Mouse (Mus musculus) duodenum, adult 2 months (tissue): ENCODE data around the gene Zfp961. TPM values are rescaled to one million over a fixed set of nuclear protein-coding genes. Genes with fewer than 3 reads are reported as not detected.

Experiments used
- polyA plus RNA-seq: library from polyadenylated mRNA; depleted of rRNA; stranded (reverse); fragments of >200 nt; gene quantifications from 2 replicates; pipeline ENCODE4 v1.2.3, GENCODE M21; 2012; ENCODE audit warnings: low replicate concordance; rRNA removed

Gene Zfp961
- 1.2 and 1.4 TPM in 2 replicates for polyA plus RNA-seq

DNA sequence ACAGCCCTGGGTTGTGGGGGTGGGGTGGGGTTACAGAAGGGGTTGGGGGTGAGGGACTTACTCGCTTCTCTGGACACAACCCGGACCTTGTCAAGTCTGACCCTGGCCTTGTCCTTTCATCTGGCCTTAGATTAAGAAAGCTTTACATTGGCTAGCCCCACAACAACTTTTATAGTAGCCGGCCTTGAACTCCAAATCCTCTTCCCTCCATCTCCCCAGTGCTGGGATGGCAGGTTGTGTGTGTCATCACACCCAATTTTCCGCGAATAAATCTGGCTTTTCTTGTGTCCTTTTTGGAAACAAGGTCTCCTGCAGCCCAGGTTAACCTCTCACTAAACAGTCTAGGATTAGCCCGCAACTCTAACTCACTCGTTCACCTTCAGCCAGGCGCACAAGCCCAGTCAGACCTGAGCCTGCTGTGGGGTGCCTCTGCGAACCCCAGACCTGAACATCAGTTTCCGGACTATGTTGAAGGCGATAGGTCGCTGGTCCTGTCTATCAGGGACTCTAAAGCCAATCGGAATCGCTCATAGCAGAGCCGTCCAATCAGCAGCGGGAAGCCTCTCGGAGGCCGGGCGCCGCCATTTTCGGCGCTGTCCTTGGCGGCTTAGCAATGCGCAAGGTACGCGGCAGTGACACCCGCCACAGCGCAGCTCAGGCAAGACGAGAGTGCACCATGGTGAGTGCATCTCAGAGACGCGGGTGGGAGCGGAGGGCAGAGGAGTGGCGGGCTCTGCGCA lies at the start of gene Zfp961:
Gene Zfp961 (plus strand): TSS at position 557 of the 740 bp plus-strand sequence.

DNA sequence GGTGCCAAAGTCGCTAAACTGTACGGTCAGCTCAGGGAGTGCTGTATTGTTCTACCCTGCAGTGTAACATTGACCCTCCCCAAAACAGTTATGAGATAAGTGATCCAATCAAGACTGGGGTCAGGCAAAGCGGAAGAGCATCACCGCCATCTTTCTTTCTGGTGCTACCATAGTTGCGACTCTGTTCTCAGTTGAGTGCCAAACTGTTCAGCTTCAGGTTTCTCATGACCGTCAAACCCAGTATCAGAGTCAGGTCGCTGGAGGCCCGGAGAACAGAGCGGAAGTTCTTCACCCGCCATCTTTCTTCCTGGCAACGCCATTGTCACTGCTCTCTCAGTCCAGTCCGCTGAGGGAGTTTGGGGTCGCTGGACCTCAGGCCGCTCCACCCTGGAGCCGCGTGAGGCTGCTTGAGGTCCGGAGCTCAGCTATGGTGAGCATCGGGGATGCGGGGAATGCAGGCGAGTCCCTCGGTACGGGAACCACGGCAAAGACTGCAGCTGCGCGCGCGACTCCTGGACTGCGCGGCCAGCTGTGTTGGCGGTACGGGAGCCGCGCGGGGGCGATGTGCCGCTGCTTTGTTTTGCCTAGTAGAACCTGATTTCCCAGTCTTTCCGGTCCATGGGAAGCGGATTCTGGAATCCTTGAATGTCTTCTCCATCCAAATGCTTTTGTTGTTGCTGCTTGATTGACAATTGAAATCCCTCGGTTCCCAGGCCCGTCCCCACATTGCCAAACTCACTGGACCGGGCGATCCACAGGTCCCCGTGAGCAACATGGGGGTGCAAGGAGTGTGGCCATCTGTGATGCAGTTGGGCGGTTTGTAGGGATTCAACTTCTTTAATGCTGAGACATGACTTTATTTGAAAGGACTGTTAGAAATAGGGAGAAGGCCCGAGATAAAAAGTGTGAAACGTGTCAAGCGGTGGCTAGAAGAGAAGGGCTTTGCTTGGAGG lies 42.3 kb upstream of the Zfp961 start, which contains the start of the genes Zfp882 and Zfp617:
Gene Zfp882 (plus strand): TSS at position 300 of the 953 bp plus-strand sequence.
Gene Zfp617 (plus strand): TSS at position 327 of the 953 bp plus-strand sequence.

DNA sequence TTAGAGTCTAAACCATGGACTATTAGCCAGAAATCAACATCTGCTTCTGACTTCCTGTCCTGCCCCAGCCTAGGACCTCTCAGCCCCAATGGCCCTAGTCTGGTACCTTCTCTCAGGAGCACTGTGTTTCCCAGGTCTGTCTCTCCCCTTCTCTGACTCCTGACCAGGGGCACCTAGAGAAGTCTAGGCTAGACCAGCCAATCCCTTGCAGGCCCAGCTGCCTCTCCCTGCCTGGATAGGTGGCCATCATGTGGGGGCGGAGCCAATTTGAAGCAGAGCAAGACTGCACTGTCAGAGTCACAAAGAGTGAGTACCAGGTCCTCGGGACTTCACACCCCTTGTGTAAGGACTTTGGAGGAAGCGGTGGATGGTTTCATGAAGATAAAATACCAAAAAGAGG lies 58.6 kb downstream of the Zfp961 start, which contains the start of gene Cyp4f18:
Gene Cyp4f18 (minus strand): TSS at position 154 of the 400 bp plus-strand sequence.

DNA sequence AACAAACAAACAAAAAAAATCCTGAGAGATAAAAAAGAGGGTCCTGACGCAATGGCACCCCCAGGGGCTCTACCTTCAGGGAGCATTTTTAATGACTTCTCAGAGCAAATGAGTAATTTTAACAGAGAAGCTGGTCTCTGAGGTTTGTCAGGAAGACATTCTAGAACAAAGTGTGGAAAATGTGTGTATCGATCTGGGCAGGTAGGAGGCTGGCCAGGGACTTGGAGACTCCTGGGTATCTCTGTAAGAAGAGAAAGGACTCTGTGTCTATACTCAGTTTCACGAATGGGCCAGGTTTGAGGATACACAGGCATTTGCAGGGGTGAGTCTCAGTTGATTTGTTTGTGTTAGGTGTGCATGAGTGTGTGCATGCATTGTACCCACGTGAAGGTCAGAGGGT lies 90.1 kb downstream of the Zfp961 start, which contains the start of gene Olfr372:
Gene Olfr372 (plus strand): TSS at position 301 of the 400 bp plus-strand sequence.

Other genes starting within 250 kb of the Zfp961 start
- gene B3gnt3, start 249.2 kb upstream of the Zfp961 start, polyA plus RNA-seq, result 227 and 269 TPM in 2 replicates
- 19.4 and 23.2 TPM in 2 replicates for gene Fcho1, start 225.3 kb upstream of the Zfp961 start, polyA plus RNA-seq
- 0.02 and 0.04 TPM in 2 replicates for gene Zfp709, start 69.0 kb upstream of the Zfp961 start, polyA plus RNA-seq
- not detected in 2 replicates for gene Zfp882, start 42.4 kb upstream of the Zfp961 start, polyA plus RNA-seq
- 0.27 and 0.54 TPM in 2 replicates for gene Zfp617, start 42.4 kb upstream of the Zfp961 start, polyA plus RNA-seq
- 7.6 and 16.6 TPM in 2 replicates for gene Cyp4f18, start 58.6 kb downstream of the Zfp961 start, polyA plus RNA-seq
- not detected in 2 replicates for gene Olfr372, start 90.2 kb downstream of the Zfp961 start, polyA plus RNA-seq
- not detected in 2 replicates for gene Olfr373, start 132.1 kb downstream of the Zfp961 start, polyA plus RNA-seq
- gene Olfr374, start 156.0 kb downstream of the Zfp961 start, polyA plus RNA-seq, result not detected in 2 replicates
- 13.1 and 18.1 TPM in 2 replicates for gene Tpm4, start 183.9 kb downstream of the Zfp961 start, polyA plus RNA-seq
- gene Rab8a, start 210.2 kb downstream of the Zfp961 start, polyA plus RNA-seq, result 39.6 and 59.2 TPM in 2 replicates
- 3.3 and 3.4 TPM in 2 replicates for gene Hsh2d, start 238.6 kb downstream of the Zfp961 start, polyA plus RNA-seq